Mouse (Mus musculus) heart, postnatal 36 days (tissue): ENCODE measurements around the gene Abce1. TPM values are rescaled to one million over a fixed set of nuclear protein-coding genes. Genes with fewer than 3 reads are reported as not detected.

Source experiments
- DNase-seq, 2 experiments: peaks; one replicate each; pipeline ENCODE4 v3.0.0; 2021 to 2022
- intact Hi-C: fragments of 180-260 bp; cut with DNase I; formaldehyde crosslinking; loops from one replicate; pipeline ENCODE4 v1.15.1; 2025
- total RNA-seq, 2 experiments: library from RNA; stranded (reverse); gene quantifications; 2 replicates each; pipeline ENCODE4 v1.2.3; 2021

Gene Abce1
- total RNA-seq, 2 experiments from 2014 or later: 45.8 to 48.5 TPM

DNA sequence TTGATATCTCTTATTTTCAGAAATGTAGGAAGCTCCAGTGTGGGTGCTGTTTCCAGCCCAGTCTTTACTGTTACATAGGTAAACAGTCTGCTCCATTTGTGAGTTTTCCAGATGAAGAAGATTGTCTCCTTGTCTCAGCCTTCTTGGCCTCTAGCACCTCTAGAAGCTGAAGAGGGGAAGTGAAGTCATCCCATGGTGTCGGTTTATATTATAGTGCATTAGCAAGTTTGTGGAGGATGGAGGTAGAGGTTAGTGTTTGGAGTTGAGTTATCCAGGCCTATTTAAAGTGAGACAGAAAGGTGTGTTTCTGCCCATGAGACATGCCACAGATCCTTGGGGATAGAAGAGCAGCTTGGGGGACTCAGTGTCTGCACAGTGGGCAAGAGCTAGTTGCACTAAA, 70.4 kb downstream of the Abce1 start:
- intact Hi-C loops: no loop called here
- DNase-seq: no peak

DNA sequence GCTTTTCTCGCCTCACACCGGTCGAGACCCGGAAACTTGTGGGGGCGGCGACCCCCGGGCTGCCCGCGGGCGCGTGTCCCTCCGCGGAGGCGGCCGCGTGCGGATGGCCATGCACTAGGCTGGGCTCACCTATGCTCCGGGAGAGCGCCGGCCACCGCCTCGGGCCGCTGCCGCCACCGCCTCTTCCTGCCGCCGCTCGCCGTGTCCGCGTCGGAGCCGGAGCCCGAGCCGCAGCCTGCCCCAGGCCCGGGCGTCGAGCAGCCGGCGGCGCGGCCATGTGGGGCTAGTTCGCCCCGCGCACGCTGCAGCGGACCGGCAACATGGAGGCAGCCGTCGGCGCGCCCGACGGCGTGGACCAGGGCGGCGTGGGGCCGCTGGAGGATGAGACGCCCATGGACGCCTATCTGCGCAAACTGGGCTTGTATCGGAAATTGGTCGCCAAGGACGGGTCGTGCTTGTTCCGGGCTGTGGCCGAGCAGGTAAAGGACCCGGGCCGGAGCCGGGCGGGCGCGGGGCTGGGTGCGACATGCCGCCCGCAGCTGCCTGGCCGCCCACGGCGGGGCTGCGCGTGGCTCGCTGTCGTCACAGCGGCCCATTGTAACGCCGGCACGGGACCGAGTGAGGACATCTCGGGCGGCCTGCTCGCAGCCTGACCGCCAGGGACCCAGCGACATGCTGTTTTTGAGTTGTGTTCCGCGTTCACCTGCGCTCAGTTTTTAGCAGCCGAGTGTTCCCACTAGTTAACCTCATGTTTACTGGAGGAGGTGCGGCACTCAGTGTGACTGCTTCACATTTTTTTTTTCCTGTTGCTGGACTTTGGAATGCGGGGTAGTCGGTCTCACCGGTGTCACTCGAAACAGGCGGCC, 71.7 kb downstream of the Abce1 start, which contains the start of gene Otud4:
Gene Otud4 (plus strand): TSS at position 33 of the 866 bp plus-strand sequence.
- DNase-seq: peak; percentile 47 to 62
- intact Hi-C loops: loop anchor here (2.0 to 10.0 kb wide), 4 partner anchors 55 to 615 kb away; partner anchors contain the start of gene Zfp827

DNA sequence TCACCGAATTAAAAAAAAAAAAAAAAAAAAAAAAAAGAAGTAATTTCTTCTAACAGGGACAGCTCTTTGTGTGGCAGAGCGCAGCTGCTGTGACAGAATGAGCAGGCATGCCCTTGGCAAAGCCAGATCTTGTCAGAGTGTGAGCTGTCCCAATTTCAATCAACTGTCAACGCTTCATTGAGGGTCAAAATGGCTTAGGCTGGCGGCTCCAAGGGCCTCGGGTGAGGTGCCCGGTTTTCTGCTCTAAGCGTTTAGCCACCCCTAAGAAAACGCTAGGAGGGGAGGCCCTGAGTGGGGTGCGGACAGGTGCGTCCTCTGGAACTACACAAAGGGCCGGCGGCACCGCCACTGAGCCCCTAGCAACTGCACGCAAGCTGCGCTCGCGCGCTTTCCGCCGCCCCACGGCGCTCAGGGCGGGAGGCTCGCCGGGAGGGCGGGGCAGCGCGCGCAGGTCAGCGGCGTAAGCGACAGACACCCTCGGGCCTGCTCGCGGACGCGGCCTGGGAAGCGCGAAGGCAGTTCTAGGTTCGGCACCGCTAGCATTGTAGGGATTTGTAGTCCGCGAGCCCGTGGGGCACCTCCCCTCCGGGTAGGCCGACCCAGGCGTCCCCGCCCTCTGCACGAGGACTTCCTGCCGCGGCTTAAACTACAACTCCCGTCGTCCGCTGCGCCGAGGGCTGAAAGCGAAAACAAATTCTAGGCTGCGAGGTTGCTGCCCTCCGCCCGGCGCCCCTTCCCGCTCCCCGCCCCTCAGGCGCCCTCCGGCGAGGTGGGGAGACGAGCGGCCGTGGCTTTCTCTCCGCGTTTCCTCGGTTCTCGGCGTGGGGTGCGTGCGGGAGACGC, 72.6 kb downstream of the Abce1 start:
- intact Hi-C loops: loop anchor here (2.0 to 10.0 kb wide), 4 partner anchors 54 to 614 kb away; partner anchors contain the start of gene Zfp827

DNA sequence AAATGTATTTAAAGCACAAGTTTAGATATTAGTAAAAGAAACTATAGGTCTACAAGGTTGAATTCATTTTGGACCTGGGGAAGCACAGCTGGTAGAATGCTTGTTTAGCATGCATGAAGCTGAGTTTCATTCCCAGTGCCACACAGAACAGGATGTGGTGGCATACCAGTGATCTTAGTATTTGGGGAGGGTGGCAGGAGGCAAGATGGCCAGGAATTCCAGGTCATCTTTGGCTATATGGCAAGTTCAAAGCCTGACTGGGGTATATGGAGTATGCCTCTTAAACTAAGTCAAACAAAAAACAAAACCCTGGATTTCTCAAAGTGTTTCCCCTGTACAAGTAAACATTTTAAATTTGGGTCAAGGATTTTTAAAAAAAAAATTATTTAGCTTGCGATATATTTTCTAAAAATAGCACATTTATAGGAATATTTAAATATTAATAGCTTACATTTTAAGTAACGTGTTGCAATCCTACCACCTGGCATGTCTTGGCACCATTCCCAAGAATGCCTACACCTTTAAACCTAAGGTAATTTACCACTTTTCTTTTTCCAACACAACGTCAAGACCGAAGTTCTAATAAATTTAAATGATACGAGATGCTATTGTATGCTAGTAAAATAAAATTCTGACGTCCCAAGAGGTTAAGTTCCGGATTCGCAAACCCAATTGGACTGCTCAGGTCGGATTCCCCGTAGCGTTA, 73.4 kb downstream of the Abce1 start:
- intact Hi-C loops: loop anchor here (2.0 to 10.0 kb wide), 4 partner anchors 53 to 613 kb away; partner anchors contain the start of gene Zfp827
- DNase-seq: no peak

More for the DNA sequence above, 72.6 kb downstream of the Abce1 start:
- DNase-seq: peak; percentile 96 to 97

DNA sequence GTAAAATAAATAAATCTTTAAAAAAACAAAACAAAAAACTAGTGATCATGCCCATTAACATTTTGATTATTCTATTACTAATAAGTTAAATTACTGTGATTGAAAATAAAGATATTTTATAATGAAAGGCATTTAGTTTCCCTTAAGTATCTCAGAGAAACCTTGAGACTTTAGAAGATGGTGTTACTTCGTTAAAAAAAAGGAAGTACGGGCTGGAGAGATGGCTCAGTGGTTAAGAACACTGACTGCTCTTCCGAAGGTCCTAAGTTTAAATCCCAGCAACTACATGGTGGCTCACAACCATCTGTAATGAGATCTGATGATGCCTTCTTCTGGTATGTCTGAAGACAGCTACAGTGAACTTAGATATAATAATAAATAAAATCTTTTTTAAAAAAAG, 74.3 kb downstream of the Abce1 start:
- intact Hi-C loops: loop anchor here (5.0 to 10.0 kb wide), 3 partner anchors 235 to 612 kb away; partner anchors contain the start of gene Zfp827
- DNase-seq: no peak

DNA sequence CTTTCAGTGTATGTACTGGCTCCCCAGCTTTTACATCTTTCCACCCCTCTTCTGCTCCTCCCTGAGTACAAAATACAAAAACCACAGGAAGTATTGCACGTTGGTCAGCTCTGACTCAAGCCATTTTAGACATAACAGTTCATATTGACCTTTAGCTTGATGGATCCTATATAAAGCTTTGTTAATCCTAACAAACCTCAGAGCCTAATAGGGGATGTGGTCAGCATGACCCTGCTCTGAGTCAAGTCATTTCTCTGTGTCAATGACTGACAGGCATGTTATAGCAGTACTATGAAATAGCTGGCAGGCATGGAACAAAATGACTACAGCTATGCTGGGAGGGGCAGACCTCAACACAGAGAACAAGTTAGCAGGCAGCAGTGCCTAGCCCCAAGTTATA, 75.4 kb downstream of the Abce1 start:
- DNase-seq: no peak
- intact Hi-C loops: loop anchor here (5.0 to 10.0 kb wide), 3 partner anchors 234 to 611 kb away; partner anchors contain the start of gene Zfp827

DNA sequence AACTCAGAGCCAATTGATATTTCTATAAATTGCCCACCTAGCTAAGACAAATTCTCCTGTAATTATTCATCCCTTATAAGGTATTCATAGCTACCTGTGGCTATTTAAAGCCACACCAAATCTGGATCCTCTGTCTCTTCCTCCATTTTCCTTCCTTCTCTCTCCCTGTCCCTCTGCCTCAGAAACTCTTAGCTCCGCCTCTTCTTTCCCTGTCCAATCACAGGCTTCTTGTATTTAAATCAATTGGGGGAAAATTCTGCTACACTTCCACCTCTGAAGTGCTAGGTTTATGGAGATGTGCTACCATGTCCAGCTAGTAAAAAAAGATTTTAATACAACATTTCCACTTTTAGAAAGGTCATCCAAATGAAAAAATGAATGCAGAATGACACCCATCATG, 76.0 kb downstream of the Abce1 start:
- intact Hi-C loops: loop anchor here (5.0 to 10.0 kb wide), 3 partner anchors 233 to 611 kb away; partner anchors contain the start of gene Zfp827
- no peak for DNase-seq

Other genes starting within 250 kb of the Abce1 start
- 10 to 100 TPM; 44.8 to 55.3 TPM for gene Otud4, start 72.1 kb downstream of the Abce1 start, total RNA-seq
- gene Anapc10, start 80 bp upstream of the Abce1 start, total RNA-seq: 1 to 10 TPM; 4.6 to 6.0 TPM